Mouse (Mus musculus): ENCODE data around the gene Cryba4. TPM values are rescaled to one million over a fixed set of nuclear protein-coding genes. Genes with fewer than 3 reads are reported as not detected.

Cryba4 gene
- total RNA-seq, 2 experiments from 2014 or later = 0.59 to 0.95 TPM

- DNase-seq (ENCODE audit: low spot score in 2 of 2) = no peak
- intact Hi-C loops (cut with DNase I) = no loop called here
Observed at GRCm38 (mm10) chr5:112243539-112244274, 8.6 kb downstream of the Cryba4 start.

GRCm38 (mm10) chr5:112243041-112243440 is 9.3 kb downstream of the Cryba4 start:
- DNase-seq (ENCODE audit: low spot score in 2 of 2) = no peak
- intact Hi-C loops (cut with DNase I) = no loop called here

- intact Hi-C loops (cut with DNase I) = no loop called here
- no peak for DNase-seq (ENCODE audit: low spot score in 2 of 2)
Observed at GRCm38 (mm10) chr5:112242361-112242778, 9.9 kb downstream of the Cryba4 start.

GRCm38 (mm10) chr5:112241849-112242248 is 10.5 kb downstream of the Cryba4 start:
- DNase-seq (ENCODE audit: low spot score in 2 of 2) = no peak
- intact Hi-C loops (cut with DNase I) = loop anchor here (2.0 kb wide), 2 partner anchors 39 to 85 kb away; partner anchors contain the start of gene Tfip11

- DNase-seq (ENCODE audit: low spot score in 2 of 2) = peak; percentile 86 to 88
- intact Hi-C loops (cut with DNase I) = loop anchor here (2.0 kb wide), 2 partner anchors 40 to 86 kb away; partner anchors contain the start of gene Tfip11
Observed at GRCm38 (mm10) chr5:112240761-112241160, 11.6 kb downstream of the Cryba4 start.

GRCm38 (mm10) chr5:112238781-112239482 is 13.4 kb downstream of the Cryba4 start:
- DNase-seq (ENCODE audit: low spot score in 2 of 2) = no peak
- intact Hi-C loops (cut with DNase I) = loop anchor here (10.0 kb wide), 1 partner anchor 186 kb away; no protein-coding TSS in a partner anchor

- no peak for DNase-seq (ENCODE audit: low spot score in 2 of 2)
- intact Hi-C loops (cut with DNase I) = loop anchor here (10.0 kb wide), 1 partner anchor 187 kb away; no protein-coding TSS in a partner anchor
Observed at GRCm38 (mm10) chr5:112237866-112238570, 14.3 kb downstream of the Cryba4 start.

GRCm38 (mm10) chr5:112237439-112237838 is 14.9 kb downstream of the Cryba4 start:
- no peak for DNase-seq (ENCODE audit: low spot score in 2 of 2)
- intact Hi-C loops (cut with DNase I) = loop anchor here (10.0 kb wide), 1 partner anchor 187 kb away; no protein-coding TSS in a partner anchor

- no peak for DNase-seq (ENCODE audit: low spot score in 2 of 2)
- intact Hi-C loops (cut with DNase I) = loop anchor here (10.0 kb wide), 1 partner anchor 188 kb away; no protein-coding TSS in a partner anchor
Observed at GRCm38 (mm10) chr5:112236631-112237030, 15.7 kb downstream of the Cryba4 start.

GRCm38 (mm10) chr5:112235806-112236205 is 16.5 kb downstream of the Cryba4 start:
- intact Hi-C loops (cut with DNase I) = loop anchor here (10.0 kb wide), 1 partner anchor 189 kb away; no protein-coding TSS in a partner anchor
- DNase-seq (ENCODE audit: low spot score in 2 of 2) = no peak

- intact Hi-C loops (cut with DNase I) = loop anchor here (1.0 to 5.0 kb wide), 2 partner anchors 49 to 93 kb away; partner anchors contain the start of gene Tpst2
- peak; percentile 78 to 83 for DNase-seq (ENCODE audit: low spot score in 2 of 2)
Observed at GRCm38 (mm10) chr5:112228240-112229076, 23.9 kb downstream of the Cryba4 start.

GRCm38 (mm10) chr5:112227898-112228239 is 24.4 kb downstream of the Cryba4 start:
- intact Hi-C loops (cut with DNase I) = loop anchor here (1.0 to 5.0 kb wide), 2 partner anchors 49 to 93 kb away; partner anchors contain the start of gene Tpst2
- no peak for DNase-seq (ENCODE audit: low spot score in 2 of 2)

- intact Hi-C loops (cut with DNase I) = loop anchor here (5.0 kb wide), 1 partner anchor 50 kb away; the partner anchor contains the start of gene Tpst2
- DNase-seq (ENCODE audit: low spot score in 2 of 2) = peak; percentile 73 to 85
Observed at GRCm38 (mm10) chr5:112227354-112227753, 25.0 kb downstream of the Cryba4 start.

GRCm38 (mm10) chr5:112225591-112225990 is 26.7 kb downstream of the Cryba4 start:
- intact Hi-C loops (cut with DNase I) = loop anchor here (5.0 kb wide), 1 partner anchor 52 kb away; the partner anchor contains the start of gene Tpst2
- no peak for DNase-seq (ENCODE audit: low spot score in 2 of 2)

GRCm38 (mm10) chr5:112220203-112220602 is 32.1 kb downstream of the Cryba4 start:
- intact Hi-C loops (cut with DNase I) = no loop called here
- DNase-seq (ENCODE audit: low spot score in 2 of 2) = no peak

GRCm38 (mm10) chr5:112219398-112219797 is 32.9 kb downstream of the Cryba4 start:
- intact Hi-C loops (cut with DNase I) = no loop called here
- DNase-seq (ENCODE audit: low spot score in 2 of 2) = no peak

- DNase-seq (ENCODE audit: low spot score in 2 of 2) = no peak
- intact Hi-C loops (cut with DNase I) = no loop called here
Observed at GRCm38 (mm10) chr5:112218679-112219078, 33.6 kb downstream of the Cryba4 start.

- intact Hi-C loops (cut with DNase I) = no loop called here
- no peak for DNase-seq (ENCODE audit: low spot score in 2 of 2)
Observed at GRCm38 (mm10) chr5:112217031-112217430, 35.3 kb downstream of the Cryba4 start.

- intact Hi-C loops (cut with DNase I) = no loop called here
- no peak for DNase-seq (ENCODE audit: low spot score in 2 of 2)
Observed at GRCm38 (mm10) chr5:112216335-112216734, 36.0 kb downstream of the Cryba4 start.

Measured in left cerebral cortex, postnatal 36 days (tissue).